Mouse (Mus musculus) myocyte (in vitro differentiated cells): ENCODE results near the gene Exosc3. TPM values are rescaled to one million over a fixed set of nuclear protein-coding genes. Genes with fewer than 3 reads are reported as not detected.

Experiments
- H3K27me3 ChIP-seq: one replicate; pipeline ENCODE4 v1.6.1; 2011; ENCODE audit not compliant: control insufficient read depth, insufficient read depth, insufficient read length
- H3K36me3 ChIP-seq: one replicate; pipeline ENCODE4 v1.6.1; 2011; ENCODE audit not compliant: control insufficient read depth, insufficient read depth
- H3K4me2 ChIP-seq: one replicate; pipeline ENCODE4 v1.6.1; 2011; ENCODE audit warnings: low read depth, control low read depth
- H3K4me3 ChIP-seq: one replicate; pipeline ENCODE4 v1.5.1; 2011; ENCODE audit warnings: mild to moderate bottlenecking, control low read depth, moderate library complexity
- H3K79me2 ChIP-seq: one replicate; pipeline ENCODE4 v1.6.1; 2011; ENCODE audit not compliant: control insufficient read depth, insufficient read depth
- H3ac ChIP-seq: one replicate; pipeline ENCODE4 v1.6.1; 2011; ENCODE audit not compliant: control insufficient read depth, insufficient read length
- CEBPB ChIP-seq: IDR thresholded peaks from 2 replicates; pipeline ENCODE4 v1.6.1; 2011; ENCODE audit warnings: mild to moderate bottlenecking, moderate library complexity; ENCODE audit not compliant: poor library complexity, insufficient read depth, severe bottlenecking
- E2F4 ChIP-seq: IDR thresholded peaks from one replicate; pipeline ENCODE4 v1.6.1; 2011; ENCODE audit warnings: mild to moderate bottlenecking, control low read depth, moderate library complexity; ENCODE audit not compliant: insufficient read depth
- MAX ChIP-seq: IDR thresholded peaks from one replicate; pipeline ENCODE4 v1.6.1; 2011; ENCODE audit warnings: low read depth, mild to moderate bottlenecking, control low read depth
- MYOD1 ChIP-seq, 3 experiments: IDR thresholded peaks; one replicate each; pipeline ENCODE4 v1.6.1; 2011; ENCODE audit warnings: control low read depth in 2 of 3, low read depth in 2 of 3, mild to moderate bottlenecking in 2 of 3, moderate library complexity in 1 of 3; ENCODE audit not compliant: insufficient read length in 2 of 3, control insufficient read depth in 1 of 3
- MYOG ChIP-seq, 3 experiments: IDR thresholded peaks; one replicate each; pipeline ENCODE4 v1.6.1; 2011; ENCODE audit warnings: control low read depth in 2 of 3, low read depth in 2 of 3, mild to moderate bottlenecking in 2 of 3; ENCODE audit not compliant: insufficient read length in 2 of 3, control insufficient read depth in 1 of 3, insufficient read depth in 1 of 3
- POLR2A ChIP-seq: IDR thresholded peaks from one replicate; pipeline ENCODE4 v1.6.1; 2011; ENCODE audit warnings: low read depth, mild to moderate bottlenecking, control low read depth, moderate library complexity; ENCODE audit not compliant: insufficient read length
- POLR2AphosphoS2 ChIP-seq: IDR thresholded peaks from one replicate; pipeline ENCODE4 v1.6.1; 2011; ENCODE audit warnings: low read depth, control low read depth; ENCODE audit not compliant: insufficient read length
- SRF ChIP-seq: IDR thresholded peaks from one replicate; pipeline ENCODE4 v1.6.1; 2011; ENCODE audit warnings: low read depth; ENCODE audit not compliant: control insufficient read depth, insufficient read length
- TCF12 ChIP-seq: IDR thresholded peaks from one replicate; pipeline ENCODE4 v1.6.1; 2011; ENCODE audit warnings: mild to moderate bottlenecking, control low read depth; ENCODE audit not compliant: poor library complexity, insufficient read depth, severe bottlenecking
- TCF3 ChIP-seq: IDR thresholded peaks from one replicate; pipeline ENCODE4 v1.6.1; 2011; ENCODE audit warnings: low read depth, control low read depth; ENCODE audit not compliant: insufficient read length
- polyA plus RNA-seq: library from polyadenylated mRNA; unstranded; fragments of >200 nt; fragmentation: generic; extraction: Trizol; gene quantifications from one replicate; pipeline ENCODE4 v1.2.1, GENCODE M21; 2012; ENCODE audit warnings: missing spikeins

The Exosc3 gene
- polyA plus RNA-seq, 1 experiment = 32.6 TPM

- no peak overlapping the region for H3K4me3 ChIP-seq
- peaks cover 4% of the 10 kb centered on the region for H3K36me3 ChIP-seq
- TF ChIP-seq MAX (no peak), TCF3 (no peak), MYOG (IDR thresholded peaks at IDR 0.05; ENCODE audit: control insufficient read depth in 1 of 3, insufficient read depth in 1 of 3, insufficient read length in 2 of 3, low read depth in 2 of 3) (no peak), POLR2A (no peak)
- H3K79me2 ChIP-seq = no peaks in the 10 kb centered on the region
- no peaks in the 10 kb centered on the region for H3K27me3 ChIP-seq
- no peak overlapping the region for H3ac ChIP-seq
- no peak overlapping the region for H3K4me2 ChIP-seq
These were observed 56.2 kb downstream of the Exosc3 start for GRCm38 (mm10) chr4:45286318-45286717.

GRCm38 (mm10) chr4:45279981-45280548 is 62.5 kb downstream of the Exosc3 start:
- TF ChIP-seq MYOG (IDR thresholded peaks at IDR 0.05; ENCODE audit: control insufficient read depth in 1 of 3, insufficient read depth in 1 of 3, insufficient read length in 2 of 3, low read depth in 2 of 3) = no peak
- no peaks in the 10 kb centered on the region for H3K27me3 ChIP-seq
- no peaks in the 10 kb centered on the region for H3K79me2 ChIP-seq
- no peak overlapping the region for H3ac ChIP-seq
- H3K4me2 ChIP-seq = no peak overlapping the region
- H3K36me3 ChIP-seq = peaks cover 14% of the 10 kb centered on the region
- no peak overlapping the region for H3K4me3 ChIP-seq

GRCm38 (mm10) chr4:45279292-45279691 is 63.2 kb downstream of the Exosc3 start:
- TF ChIP-seq MAX (no peak), TCF12 (no peak), POLR2A (no peak), MYOG (IDR thresholded peaks at IDR 0.05; ENCODE audit: control insufficient read depth in 1 of 3, insufficient read depth in 1 of 3, insufficient read length in 2 of 3, low read depth in 2 of 3) (no peak), POLR2AphosphoS2 (no peak), E2F4 (no peak)
- Histone ChIP-seq H3K36me3 (peaks cover 13% of the 10 kb centered on the region), H3K4me3 (no peak overlapping the region), H3K79me2 (no peaks in the 10 kb centered on the region), H3ac (no peak overlapping the region), H3K4me2 (no peak overlapping the region), H3K27me3 (no peaks in the 10 kb centered on the region)

- H3K36me3 ChIP-seq = peaks cover 14% of the 10 kb centered on the region
- no peaks in the 10 kb centered on the region for H3K79me2 ChIP-seq
- H3K4me2 ChIP-seq = peak overlapping the region; percentile 40
- no peak overlapping the region for H3ac ChIP-seq
- H3K4me3 ChIP-seq = no peak overlapping the region
- TF ChIP-seq MYOG (IDR thresholded peaks at IDR 0.05; ENCODE audit: control insufficient read depth in 1 of 3, insufficient read depth in 1 of 3, insufficient read length in 2 of 3, low read depth in 2 of 3) (peak; percentile 94 to 98 (median 98)), MYOD1 (IDR thresholded peaks at IDR 0.05; ENCODE audit: control insufficient read depth in 1 of 3, insufficient read length in 2 of 3, low read depth in 2 of 3) (peak; percentile 83 to 99 (median 99)), TCF12 (peak; percentile 98), TCF3 (peak; percentile 95), CEBPB (no peak), SRF (no peak)
- no peaks in the 10 kb centered on the region for H3K27me3 ChIP-seq
These were observed 66.8 kb downstream of the Exosc3 start for GRCm38 (mm10) chr4:45275770-45276169.

GRCm38 (mm10) chr4:45271041-45271452 is 71.5 kb downstream of the Exosc3 start:
- H3K36me3 ChIP-seq = peaks cover 4% of the 10 kb centered on the region
- H3K4me2 ChIP-seq = peak overlapping the region; percentile 45
- H3K27me3 ChIP-seq = no peaks in the 10 kb centered on the region
- TF ChIP-seq E2F4 (no peak), POLR2A (no peak), CEBPB (no peak), TCF12 (peak; percentile 46), MYOD1 (IDR thresholded peaks at IDR 0.05; ENCODE audit: control insufficient read depth in 1 of 3, insufficient read length in 2 of 3, low read depth in 2 of 3) (peak; percentile 89 to 98 (median 95)), SRF (peak; percentile 39), MAX (no peak), MYOG (IDR thresholded peaks at IDR 0.05; ENCODE audit: control insufficient read depth in 1 of 3, insufficient read depth in 1 of 3, insufficient read length in 2 of 3, low read depth in 2 of 3) (peak; percentile 66 to 95 (median 78)), TCF3 (peak; percentile 67), POLR2AphosphoS2 (no peak)
- no peaks in the 10 kb centered on the region for H3K79me2 ChIP-seq
- H3ac ChIP-seq = no peak overlapping the region
- H3K4me3 ChIP-seq = no peak overlapping the region

GRCm38 (mm10) chr4:45267883-45268282 is 74.6 kb downstream of the Exosc3 start:
- TF ChIP-seq E2F4 (no peak), MAX (no peak), MYOD1 (IDR thresholded peaks at IDR 0.05; ENCODE audit: control insufficient read depth in 1 of 3, insufficient read length in 2 of 3, low read depth in 2 of 3) (peak in 1 of 3 experiments; percentile 23)
- Histone ChIP-seq H3K79me2 (no peaks in the 10 kb centered on the region), H3K4me2 (no peak overlapping the region), H3K27me3 (no peaks in the 10 kb centered on the region), H3K4me3 (no peak overlapping the region), H3K36me3 (peaks cover 20% of the 10 kb centered on the region), H3ac (no peak overlapping the region)

Other genes with a start within 250 kb of the Exosc3 start
- 311 TPM for gene Tomm5, start 234.6 kb downstream of the Exosc3 start, polyA plus RNA-seq
- 45.8 TPM for gene Frmpd1, start 157.9 kb downstream of the Exosc3 start, polyA plus RNA-seq
- gene Trmt10b, start 45.6 kb downstream of the Exosc3 start, polyA plus RNA-seq = 4.4 TPM
- 9.3 TPM for gene Dcaf10, start 631 bp downstream of the Exosc3 start, polyA plus RNA-seq
- 39.9 TPM for gene Slc25a51, start 66.0 kb upstream of the Exosc3 start, polyA plus RNA-seq
- 46.3 TPM for gene Shb, start 189.7 kb upstream of the Exosc3 start, polyA plus RNA-seq